Mouse (Mus musculus) thymus, adult 18-20 months (tissue): Measurements from ENCODE around the gene Wapl.

Experiments used
- DNase-seq, 2 experiments: peaks; one replicate each; pipeline ENCODE4 v3.0.0; 2022; ENCODE audit warnings: mixed read lengths in 2 of 2

The Wapl gene

DNA sequence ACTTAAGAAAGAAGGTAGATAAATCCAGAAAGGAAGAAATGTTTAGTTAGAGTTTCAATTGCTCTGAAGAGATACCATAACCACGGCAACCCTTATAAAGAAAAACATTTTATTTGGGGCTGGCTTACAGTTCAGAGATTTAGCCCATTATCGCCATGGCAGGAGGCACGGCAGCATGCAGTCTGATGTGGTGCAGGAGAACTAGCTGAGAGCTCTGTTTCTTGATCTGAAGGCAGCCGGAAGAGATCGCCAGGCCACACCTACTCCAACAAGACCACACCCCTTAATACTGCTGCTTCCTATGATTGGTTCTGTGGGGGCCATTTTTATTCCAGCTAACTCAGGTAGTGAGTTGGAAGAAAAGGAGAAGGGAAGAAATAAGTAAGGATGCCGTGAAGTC, 100.5 kb downstream of the Wapl start:
- no peak for DNase-seq

DNA sequence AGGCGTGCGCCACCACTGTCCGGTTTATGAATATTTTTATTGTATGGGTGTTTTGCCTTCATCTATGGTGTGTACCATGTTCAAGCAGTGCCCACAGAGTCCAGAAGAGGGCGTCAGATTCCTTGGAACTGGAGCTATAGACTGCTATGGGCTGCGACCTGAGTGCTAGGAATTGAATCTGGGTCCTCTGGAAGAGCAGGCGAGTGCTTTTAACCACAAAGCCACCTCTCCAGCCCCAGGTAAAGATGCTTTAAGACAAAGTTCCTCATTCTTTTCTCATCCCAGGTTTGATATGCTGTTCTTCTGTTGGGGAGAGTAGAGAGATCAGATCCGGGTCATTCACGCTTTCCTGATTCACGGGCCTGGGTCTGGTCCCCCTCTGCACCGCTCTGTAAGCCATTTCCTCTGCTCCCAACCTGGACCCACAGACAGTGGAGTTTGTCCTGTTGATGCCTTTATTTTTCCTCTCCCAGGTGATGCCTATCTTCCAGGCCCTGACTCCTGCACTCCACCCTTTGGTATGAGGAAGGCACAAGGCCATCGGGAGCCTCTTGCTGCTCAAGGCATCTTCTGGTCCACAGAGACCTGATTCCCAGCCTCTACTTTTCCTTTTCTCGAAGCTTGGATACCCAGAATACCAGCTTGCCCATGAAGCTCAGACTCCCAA, 103.1 kb downstream of the Wapl start:
- DNase-seq: no peak

GRCm38 (mm10) chr14:34777810-34778209, 104.1 kb downstream of the Wapl start:
- no peak for DNase-seq

GRCm38 (mm10) chr14:34778760-34779159, 105.0 kb downstream of the Wapl start:
- DNase-seq: no peak

GRCm38 (mm10) chr14:34793406-34794037, 119.8 kb downstream of the Wapl start:
- no peak for DNase-seq
